Mouse (Mus musculus) erythroblast, embryonic 14.5 days (primary cell): ENCODE results near the gene Grk2.

ENCODE experiments used
- GATA1 ChIP-seq: IDR thresholded peaks from 2 replicates; pipeline ENCODE4 v1.6.1; 2012; ENCODE audit warnings: low read length, inconsistent platforms, mixed read lengths
- TAL1 ChIP-seq: IDR thresholded peaks from 3 replicates; pipeline ENCODE4 v1.6.1; 2012; ENCODE audit warnings: low read length, inconsistent platforms, mixed read lengths

DNA sequence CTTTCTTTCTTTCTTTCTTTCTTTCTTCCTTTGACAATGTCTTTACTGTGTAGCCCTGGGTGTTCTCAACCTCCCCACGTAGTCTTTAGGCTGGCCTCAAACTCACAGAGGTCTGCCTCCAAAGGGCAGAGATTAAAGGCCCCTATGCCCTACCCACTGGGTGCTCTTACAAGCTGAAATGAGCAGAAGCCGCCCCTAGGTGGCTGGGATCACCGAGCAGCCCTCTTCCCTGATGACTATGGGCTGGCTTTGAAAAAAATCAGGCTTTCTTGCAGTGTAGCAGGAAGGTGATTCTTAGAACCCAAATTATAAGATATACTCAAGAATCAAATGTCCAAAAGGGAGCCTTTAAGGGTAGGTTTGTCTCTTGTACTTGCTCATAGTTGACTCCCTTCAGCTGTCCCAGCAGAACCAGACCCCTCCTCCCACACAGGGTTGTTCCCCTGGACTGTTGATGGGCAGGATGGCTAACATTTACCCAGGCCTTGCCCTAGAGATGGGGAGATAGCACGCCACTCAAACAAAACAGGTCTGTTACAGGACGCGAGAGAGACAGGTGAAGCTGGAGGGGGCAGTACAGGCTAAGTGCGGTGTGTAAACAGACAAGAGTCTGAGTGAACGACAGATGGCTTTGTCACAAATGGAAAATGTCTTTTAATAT is 44.9 kb downstream of the Grk2 start:
- no peak for TF ChIP-seq GATA1
- TF ChIP-seq TAL1: no peak
